Mouse (Mus musculus): ENCODE data around the gene Lrrc41. TPM values are rescaled to one million over a fixed set of nuclear protein-coding genes. Genes with fewer than 3 reads are reported as not detected.
A peak's percentile ranks its signal among the peaks of the same experiment; 100 is the strongest.

Gene Lrrc41
- total and polyA plus RNA-seq, 3 experiments: 44.9 to 109 (median 55.8) TPM

GRCm38 (mm10) chr4:116047681-116048080 is 27.4 kb upstream of the Lrrc41 start:
- TF ChIP-seq TAL1 (conservative IDR thresholded peaks at IDR 0.05; ENCODE audit: low read depth, low read length): no peak
- no peak for TF ChIP-seq GATA2 (IDR thresholded peaks at IDR 0.05; ENCODE audit: borderline replicate concordance, low read depth, low read length)
- TF ChIP-seq CTCF (IDR thresholded peaks at IDR 0.05; ENCODE audit: low read depth, low read length): no peak
- TF ChIP-seq GATA1 (IDR thresholded peaks at IDR 0.05; ENCODE audit: borderline replicate concordance, low read length): no peak
- TF ChIP-seq POLR2AphosphoS5 (IDR thresholded peaks at IDR 0.05; ENCODE audit: insufficient replicate concordance, low read depth, low read length): no peak
- Histone ChIP-seq H3K4me1 (ENCODE audit: insufficient read depth, low read depth, low read length) (peaks cover 22% of the 10 kb centered on the region), H3K9me3 (replicated peaks) (no peaks in the 10 kb centered on the region), H3K36me3 (replicated peaks) (peaks cover 72% of the 10 kb centered on the region), H3K27me3 (ENCODE audit: insufficient read depth, low read length) (no peaks in the 10 kb centered on the region), H3K4me3 (ENCODE audit: low read depth, low read length) (no peak overlapping the region)
- ATAC-seq (ENCODE audit: extremely low read depth, insufficient number of reproducible peaks, low FRiP score, poor library complexity, severe bottlenecking) (no peak), DNase-seq (ENCODE audit: low spot score) (no peak)

- no peaks in the 10 kb centered on the region for H3K27me3 ChIP-seq (ENCODE audit: insufficient read depth, low read length)
- H3K36me3 ChIP-seq (replicated peaks): peaks cover 65% of the 10 kb centered on the region
- DNase-seq (ENCODE audit: low spot score): no peak
- H3K9me3 ChIP-seq (replicated peaks): no peaks in the 10 kb centered on the region
- H3K4me3 ChIP-seq (ENCODE audit: low read depth, low read length): no peak overlapping the region
- TF ChIP-seq TAL1 (conservative IDR thresholded peaks at IDR 0.05; ENCODE audit: low read depth, low read length) (no peak), GATA2 (IDR thresholded peaks at IDR 0.05; ENCODE audit: borderline replicate concordance, low read depth, low read length) (no peak), POLR2AphosphoS5 (IDR thresholded peaks at IDR 0.05; ENCODE audit: insufficient replicate concordance, low read depth, low read length) (no peak), GATA1 (IDR thresholded peaks at IDR 0.05; ENCODE audit: borderline replicate concordance, low read length) (no peak), CTCF (IDR thresholded peaks at IDR 0.05; ENCODE audit: low read depth, low read length) (no peak)
- ATAC-seq (ENCODE audit: extremely low read depth, insufficient number of reproducible peaks, low FRiP score, poor library complexity, severe bottlenecking): no peak
- H3K4me1 ChIP-seq (ENCODE audit: insufficient read depth, low read depth, low read length): peaks cover 28% of the 10 kb centered on the region
These were observed 26.7 kb upstream of the Lrrc41 start for GRCm38 (mm10) chr4:116048130-116048920.

- ATAC-seq (ENCODE audit: extremely low read depth, insufficient number of reproducible peaks, low FRiP score, poor library complexity, severe bottlenecking) (no peak), DNase-seq (ENCODE audit: low spot score) (no peak)
- Histone ChIP-seq H3K9me3 (replicated peaks) (no peaks in the 10 kb centered on the region), H3K36me3 (replicated peaks) (peaks cover 58% of the 10 kb centered on the region), H3K4me3 (ENCODE audit: low read depth, low read length) (no peak overlapping the region), H3K4me1 (ENCODE audit: insufficient read depth, low read depth, low read length) (peaks cover 33% of the 10 kb centered on the region), H3K27me3 (ENCODE audit: insufficient read depth, low read length) (no peaks in the 10 kb centered on the region)
- no peak for TF ChIP-seq TAL1 (conservative IDR thresholded peaks at IDR 0.05; ENCODE audit: low read depth, low read length)
- TF ChIP-seq POLR2AphosphoS5 (IDR thresholded peaks at IDR 0.05; ENCODE audit: insufficient replicate concordance, low read depth, low read length): no peak
- TF ChIP-seq GATA2 (IDR thresholded peaks at IDR 0.05; ENCODE audit: borderline replicate concordance, low read depth, low read length): no peak
- TF ChIP-seq CTCF (IDR thresholded peaks at IDR 0.05; ENCODE audit: low read depth, low read length): no peak
- no peak for TF ChIP-seq GATA1 (IDR thresholded peaks at IDR 0.05; ENCODE audit: borderline replicate concordance, low read length)
These were observed 25.9 kb upstream of the Lrrc41 start for GRCm38 (mm10) chr4:116049211-116049610.

- Histone ChIP-seq H3K27me3 (ENCODE audit: insufficient read depth, low read length) (no peaks in the 10 kb centered on the region), H3K9me3 (replicated peaks) (no peaks in the 10 kb centered on the region), H3K36me3 (replicated peaks) (peaks cover 41% of the 10 kb centered on the region), H3K4me3 (ENCODE audit: low read depth, low read length) (peak overlapping the region; percentile 71), H3K4me1 (ENCODE audit: insufficient read depth, low read depth, low read length) (peaks cover 36% of the 10 kb centered on the region)
- DNase-seq (ENCODE audit: low spot score): peak; percentile 28
- TF ChIP-seq GATA2 (IDR thresholded peaks at IDR 0.05; ENCODE audit: borderline replicate concordance, low read depth, low read length) (no peak), TAL1 (conservative IDR thresholded peaks at IDR 0.05; ENCODE audit: low read depth, low read length) (no peak), CTCF (IDR thresholded peaks at IDR 0.05; ENCODE audit: low read depth, low read length) (no peak), POLR2AphosphoS5 (IDR thresholded peaks at IDR 0.05; ENCODE audit: insufficient replicate concordance, low read depth, low read length) (no peak), GATA1 (IDR thresholded peaks at IDR 0.05; ENCODE audit: borderline replicate concordance, low read length) (no peak)
- no peak for ATAC-seq (ENCODE audit: extremely low read depth, insufficient number of reproducible peaks, low FRiP score, poor library complexity, severe bottlenecking)
These were observed 22.4 kb upstream of the Lrrc41 start for GRCm38 (mm10) chr4:116052526-116053293.

GRCm38 (mm10) chr4:116053399-116053961 is 21.6 kb upstream of the Lrrc41 start, which contains the start of gene Nsun4:
Nsun4 (minus strand) TSS chr4:116053876.
- H3K27me3 ChIP-seq (ENCODE audit: insufficient read depth, low read length): no peaks in the 10 kb centered on the region
- peaks cover 32% of the 10 kb centered on the region for H3K4me1 ChIP-seq (ENCODE audit: insufficient read depth, low read depth, low read length)
- DNase-seq (ENCODE audit: low spot score) (peak; percentile 70), ATAC-seq (ENCODE audit: extremely low read depth, insufficient number of reproducible peaks, low FRiP score, poor library complexity, severe bottlenecking) (peak; percentile 87)
- TF ChIP-seq CTCF (IDR thresholded peaks at IDR 0.05; ENCODE audit: low read depth, low read length) (no peak), GATA2 (IDR thresholded peaks at IDR 0.05; ENCODE audit: borderline replicate concordance, low read depth, low read length) (no peak), GATA1 (IDR thresholded peaks at IDR 0.05; ENCODE audit: borderline replicate concordance, low read length) (no peak), TAL1 (conservative IDR thresholded peaks at IDR 0.05; ENCODE audit: low read depth, low read length) (no peak), POLR2AphosphoS5 (IDR thresholded peaks at IDR 0.05; ENCODE audit: insufficient replicate concordance, low read depth, low read length) (peak; percentile 94)
- H3K36me3 ChIP-seq (replicated peaks): peaks cover 34% of the 10 kb centered on the region
- no peaks in the 10 kb centered on the region for H3K9me3 ChIP-seq (replicated peaks)
- peak within 1 kb of the TSS; percentile 71 for H3K4me3 ChIP-seq (ENCODE audit: low read depth, low read length)
